Mouse (Mus musculus): ENCODE measurements around the gene Rpl21.

DNA sequence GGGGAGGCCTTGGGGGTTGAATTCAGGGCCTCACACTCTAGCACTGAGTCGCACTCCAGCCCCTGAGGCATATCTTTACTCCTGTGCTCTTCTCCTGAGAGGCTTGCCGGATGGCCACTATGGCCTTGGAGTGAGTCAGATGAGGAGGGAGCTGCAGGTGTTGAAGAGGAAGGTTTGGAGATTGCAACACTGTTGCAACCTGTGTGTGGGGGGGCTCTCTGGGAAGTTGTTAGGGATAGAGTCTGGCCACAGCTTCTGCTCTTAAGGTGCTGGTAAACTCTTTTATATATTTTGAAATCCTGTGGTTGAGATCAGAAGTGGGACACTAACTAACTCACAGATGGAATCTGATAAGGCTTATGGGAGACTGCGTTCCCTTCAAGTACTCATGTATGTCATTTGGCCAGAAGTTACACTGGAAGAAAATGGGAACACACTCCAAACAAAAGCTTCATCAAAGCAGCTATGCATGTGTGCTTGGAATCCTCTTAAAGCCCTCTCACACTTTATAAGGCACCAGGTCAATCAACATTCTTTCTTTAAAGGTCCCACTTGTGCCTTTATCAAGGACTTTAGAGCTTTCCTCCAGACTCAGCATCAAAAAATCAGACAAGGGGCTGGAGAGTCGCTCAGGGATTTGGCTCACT lies 16.4 kb downstream of the Rpl21 start:
- TF ChIP-seq POLR2A (IDR thresholded peaks at IDR 0.05; ENCODE audit: insufficient read length, low read depth), result no peak
- no peak for TF ChIP-seq REST (IDR thresholded peaks at IDR 0.05; ENCODE audit: insufficient read depth, insufficient read length)
- no peak for TF ChIP-seq POLR2AphosphoS2 (IDR thresholded peaks at IDR 0.05; ENCODE audit: insufficient read length, low read depth)
- no peak for TF ChIP-seq MAX (IDR thresholded peaks at IDR 0.05; ENCODE audit: low read depth)
